Mouse (Mus musculus): ENCODE measurements around the gene Sgcb.

GRCm38 (mm10) chr5:73694254-73695015 is 46.8 kb upstream of the Sgcb start:
- TF ChIP-seq CTCF (IDR thresholded peaks at IDR 0.05; ENCODE audit: extremely low read depth, insufficient read depth, low read length): no peak
- no peak for TF ChIP-seq POLR2A (IDR thresholded peaks at IDR 0.05; ENCODE audit: extremely low read depth, insufficient read depth, low read length)
